36 mouse cellular contexts compared by ENCODE assay signal in the genomic region with DNA sequence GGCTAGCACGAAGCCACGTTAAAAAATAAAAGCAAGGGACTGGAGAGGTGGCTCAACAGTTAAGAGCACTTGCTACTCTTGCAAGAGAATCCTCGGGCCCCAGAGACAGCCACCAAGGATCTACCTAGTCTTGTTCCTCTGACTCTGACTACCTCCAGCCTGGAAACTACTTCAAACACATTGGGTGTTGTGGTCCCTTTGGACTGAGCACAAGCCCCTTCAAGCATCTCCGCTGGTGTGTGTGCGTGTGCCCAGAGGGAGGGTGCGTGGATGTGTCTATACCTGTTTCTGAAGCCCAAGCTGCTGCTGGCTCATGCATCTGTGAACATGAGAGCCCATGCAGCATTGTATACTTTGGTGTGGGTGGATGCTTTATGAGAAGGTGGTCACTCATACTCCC. TPM values are rescaled to one million over a fixed set of nuclear protein-coding genes. Genes with fewer than 3 reads are reported as not detected.
"Had no signal": no experiment of that assay in that cellular context is flagged by ENCODE, and none has a peak within 500 bp of the region (broad histone marks: within the 10 kb centered on the region; RNA-seq: fewer than 3 reads in every experiment).

No protein-coding gene starts in this region.

- ATAC-seq: liver, embryonic 12.5 days; liver, postnatal 0 days; lung, postnatal 0 days; midbrain, embryonic 13.5 days; midbrain, embryonic 15.5 days had no signal

- H3K27me3 ChIP-seq: midbrain, embryonic 15.5 days had no signal

- DNase-seq: left cerebral cortex, postnatal 4 days; liver; liver, embryonic 13.5 days; liver, postnatal 0 days; lung, adult 18-20 months; lung, adult 2 months; lung, embryonic 14.5 days; lung, postnatal 10 days; lung, postnatal 14 days; lung, postnatal 36 days; lung, postnatal 4 days; midbrain, embryonic 14.5 days had no signal

- H3K27ac ChIP-seq: left cerebral cortex, adult 2 months; limb, embryonic 10.5 days; limb, embryonic 12.5 days; limb, embryonic 13.5 days; limb, embryonic 15.5 days; liver, embryonic 12.5 days; liver, embryonic 13.5 days; liver, embryonic 14.5 days; liver, embryonic 15.5 days; lung, embryonic 15.5 days; macrophage; midbrain, embryonic 10.5 days; midbrain, embryonic 13.5 days; midbrain, embryonic 15.5 days had no signal

- H3K4me3 ChIP-seq: left cerebral cortex, adult 2 months; limb, embryonic 10.5 days; limb, embryonic 12.5 days; limb, embryonic 13.5 days; limb, embryonic 15.5 days; liver, embryonic 12.5 days; liver, embryonic 13.5 days; liver, embryonic 15.5 days; lung, embryonic 15.5 days; megakaryocyte, embryonic 14.5 days; midbrain, embryonic 10.5 days; midbrain, embryonic 12.5 days; midbrain, embryonic 13.5 days; midbrain, embryonic 15.5 days; myocyte had no signal

- H3K4me1 ChIP-seq: liver, embryonic 12.5 days; liver, embryonic 15.5 days; megakaryocyte, embryonic 14.5 days had no signal

- H3K4me2 ChIP-seq: limb, embryonic 12.5 days; limb, embryonic 13.5 days; limb, embryonic 15.5 days; liver, embryonic 11.5 days; liver, embryonic 12.5 days; liver, embryonic 13.5 days; liver, embryonic 15.5 days; lung, embryonic 14.5 days; lung, embryonic 15.5 days; midbrain, embryonic 11.5 days; midbrain, embryonic 12.5 days; midbrain, embryonic 13.5 days; midbrain, embryonic 15.5 days had no signal

- H3K9me3 ChIP-seq: limb, embryonic 10.5 days; limb, embryonic 12.5 days; limb, embryonic 13.5 days; limb, embryonic 15.5 days; liver, embryonic 12.5 days; liver, embryonic 13.5 days; liver, embryonic 15.5 days; lung, embryonic 15.5 days; megakaryocyte, embryonic 14.5 days; midbrain, embryonic 10.5 days; midbrain, embryonic 12.5 days; midbrain, embryonic 13.5 days; midbrain, embryonic 15.5 days had no signal

- H3K9ac ChIP-seq: limb, embryonic 12.5 days; limb, embryonic 13.5 days; limb, embryonic 15.5 days; liver, embryonic 12.5 days; liver, embryonic 13.5 days; liver, embryonic 14.5 days; liver, embryonic 15.5 days; liver, postnatal 0 days; lung, embryonic 14.5 days; lung, embryonic 15.5 days; midbrain, embryonic 12.5 days; midbrain, embryonic 13.5 days; midbrain, embryonic 15.5 days had no signal

RNA-seq across cellular contexts. Expression of a gene that starts 19.4 kb away (rescaled TPM):
- total RNA-seq: liver, adult 2 months; megakaryocyte progenitor cell, adult 5-6 weeks; megakaryocyte, adult 5-6 weeks; monocyte, adult 5-6 weeks had no signal
- polyA plus RNA-seq: liver, adult 2 months; liver, embryonic 13.5 days; liver, embryonic 15.5 days; liver, embryonic 16.5 days; liver, postnatal 0 days had no signal
